Mouse (Mus musculus): ENCODE measurements around the gene Rpl10.

Gene Rpl10

GRCm38 (mm10) chrX:74270062-74270901, at the start of gene Rpl10:
Gene Rpl10 (plus strand): TSS chrX:74270812.
- DNase-seq (ENCODE audit: low read depth, low spot score) = peak; percentile 99

DNA sequence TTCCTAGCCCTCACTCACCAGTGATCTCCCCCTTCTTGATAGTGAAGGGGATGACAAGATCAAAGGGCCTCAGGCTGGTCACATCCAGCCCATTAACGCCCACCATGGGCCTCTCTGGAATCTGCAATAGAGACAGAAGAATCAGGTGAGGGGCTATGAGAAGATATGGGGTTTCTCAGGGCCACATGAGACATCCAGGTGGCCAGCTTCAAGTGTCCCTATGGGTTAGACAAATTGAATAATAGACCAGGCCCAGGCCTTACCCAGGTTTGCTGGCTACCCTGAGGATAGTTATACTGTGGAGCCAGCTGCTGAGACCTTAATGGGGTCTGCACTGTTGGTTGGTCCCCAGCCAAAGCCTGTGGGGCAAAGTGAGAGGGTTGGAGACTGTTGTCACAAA, 40.6 kb upstream of the Rpl10 start:
- no peak for DNase-seq (ENCODE audit: low read depth, low spot score)

DNA sequence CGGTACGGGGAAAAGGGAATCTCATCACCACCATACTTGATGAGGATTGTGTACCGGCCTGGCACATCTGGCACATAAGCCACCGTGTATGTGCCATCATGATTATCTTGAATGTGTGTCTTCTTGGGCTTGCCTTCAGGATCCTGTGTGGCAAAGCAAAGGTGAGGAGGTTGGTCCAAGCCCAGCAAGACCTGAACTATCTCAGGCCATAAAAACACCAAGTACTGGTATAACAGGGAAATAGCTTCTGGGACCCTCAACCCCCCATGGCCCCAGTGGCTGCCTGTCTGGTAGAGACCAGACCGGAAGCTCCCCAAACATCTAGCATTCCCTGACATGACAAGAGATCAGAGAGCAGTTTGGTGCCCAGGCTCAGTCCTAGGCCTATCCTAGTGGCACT, 37.4 kb upstream of the Rpl10 start:
- DNase-seq (ENCODE audit: low read depth, low spot score) = no peak

DNA sequence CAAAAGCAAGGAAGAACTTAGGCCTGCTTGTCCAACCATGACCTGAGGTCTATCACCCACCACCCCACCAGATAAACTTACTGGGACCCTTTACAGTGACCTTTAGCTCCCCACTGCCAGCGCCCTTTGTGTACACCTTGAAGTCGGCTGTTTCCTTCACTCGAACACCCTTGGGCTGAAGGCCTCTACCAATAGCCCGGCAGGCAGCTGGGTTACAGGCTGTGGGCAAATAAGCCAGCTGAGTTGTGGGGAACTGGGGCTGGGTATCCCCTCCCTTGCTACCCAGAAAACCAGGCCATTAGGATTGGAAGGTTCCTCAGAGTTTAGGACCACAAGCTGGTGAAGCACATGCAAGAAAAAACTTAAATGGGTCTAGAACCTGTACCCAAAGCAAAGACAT, 30.3 kb upstream of the Rpl10 start:
- no peak for DNase-seq (ENCODE audit: low read depth, low spot score)

- DNase-seq (ENCODE audit: low read depth, low spot score) = no peak
Observed at GRCm38 (mm10) chrX:74243396-74243795, 27.2 kb upstream of the Rpl10 start.

- DNase-seq (ENCODE audit: low read depth, low spot score) = peak; percentile 44
Observed at GRCm38 (mm10) chrX:74243807-74244206, 26.8 kb upstream of the Rpl10 start.

DNA sequence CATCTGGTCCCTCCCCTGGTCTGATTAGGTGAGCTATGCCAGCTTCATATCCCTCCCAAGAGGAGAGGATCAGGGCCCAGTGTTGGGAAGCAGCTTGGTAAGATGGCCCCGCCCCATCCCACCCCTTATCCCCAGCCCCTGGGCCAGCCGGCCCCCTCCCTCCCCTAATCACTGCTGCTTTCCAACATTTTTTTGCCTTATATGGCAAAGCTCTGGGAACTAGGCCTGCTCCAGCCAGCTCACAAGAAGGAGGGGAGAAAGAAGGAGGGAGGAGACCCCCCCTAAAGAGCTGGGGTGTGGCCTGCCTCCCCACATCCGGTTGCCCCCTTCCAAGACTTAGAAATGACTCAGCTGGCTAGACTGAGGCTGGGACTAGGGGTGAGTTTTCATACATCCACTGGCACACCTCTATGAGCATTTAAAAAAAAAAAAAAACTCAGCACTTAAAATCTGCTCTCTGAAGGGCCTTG, 26.0 kb upstream of the Rpl10 start:
- peak; percentile 74 for DNase-seq (ENCODE audit: low read depth, low spot score)

DNA sequence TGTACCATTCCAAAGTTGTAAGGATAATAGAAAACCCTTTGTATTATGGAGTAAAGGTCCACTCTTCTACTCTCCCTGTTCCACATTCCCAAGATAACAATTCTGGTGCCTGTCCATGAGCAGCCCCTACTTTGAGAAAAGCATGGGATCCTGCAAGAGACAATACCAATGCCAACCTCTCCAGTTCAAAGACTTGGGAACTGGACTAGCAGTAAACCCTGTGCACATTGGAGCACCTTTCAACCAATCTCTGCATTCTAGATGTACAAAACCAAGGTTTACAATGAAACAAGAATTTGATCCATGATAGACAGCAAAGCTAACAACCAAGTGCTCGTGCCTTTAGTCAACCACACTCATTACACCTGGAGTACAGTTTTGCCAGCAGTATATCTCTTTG, 25.5 kb upstream of the Rpl10 start:
- DNase-seq (ENCODE audit: low read depth, low spot score) = no peak

- peak; percentile 69 for DNase-seq (ENCODE audit: low read depth, low spot score)
Observed at GRCm38 (mm10) chrX:74245687-74246086, 24.9 kb upstream of the Rpl10 start.

DNA sequence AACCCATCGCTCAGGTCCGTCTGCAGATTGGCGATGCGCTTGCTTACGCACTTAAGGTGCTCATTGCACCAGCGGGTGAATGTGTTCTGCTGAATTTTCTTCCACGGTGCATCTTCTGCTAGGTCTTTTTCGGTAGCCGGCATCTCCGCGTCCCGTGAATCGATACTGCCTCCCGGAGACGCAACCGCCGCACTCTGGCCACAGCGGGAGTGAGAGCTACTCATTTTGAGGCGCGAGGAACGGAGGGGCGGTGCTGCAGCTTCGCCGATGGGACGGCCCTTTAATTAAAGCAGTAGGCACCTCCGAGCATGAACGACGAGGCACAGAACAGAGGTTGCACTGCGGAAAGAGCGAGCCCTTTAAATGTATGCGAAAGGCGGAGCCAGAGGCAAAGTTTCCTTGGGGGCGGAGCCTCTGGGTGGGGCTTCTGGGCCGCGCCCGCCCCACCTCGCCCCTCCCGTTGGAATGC, 24.4 kb upstream of the Rpl10 start:
- peak; percentile 94 for DNase-seq (ENCODE audit: low read depth, low spot score)

GRCm38 (mm10) chrX:74246693-74247092, 23.9 kb upstream of the Rpl10 start:
- peak; percentile 42 for DNase-seq (ENCODE audit: low read depth, low spot score)

GRCm38 (mm10) chrX:74248651-74249050, 22.0 kb upstream of the Rpl10 start:
- peak; percentile 79 for DNase-seq (ENCODE audit: low read depth, low spot score)

DNA sequence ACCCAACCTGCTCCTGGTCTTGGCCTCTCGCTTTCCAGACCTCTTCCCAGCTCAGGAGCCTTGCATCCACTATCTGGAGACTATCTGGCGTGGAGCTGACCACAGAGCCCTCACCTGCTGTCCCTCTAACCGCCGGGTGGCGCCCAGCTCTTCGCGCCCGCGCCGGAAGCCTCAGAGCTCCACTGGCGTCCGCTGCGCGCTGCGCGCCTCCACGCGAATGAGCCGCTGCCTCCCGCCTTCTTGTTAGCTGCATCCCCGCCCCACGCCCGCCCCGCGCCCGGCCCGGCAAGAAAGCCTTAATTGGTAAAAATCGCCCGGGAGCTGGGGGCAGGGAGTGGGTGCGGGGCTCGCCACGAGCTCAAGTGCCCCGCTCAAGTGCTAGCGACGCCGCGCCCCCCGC, 21.0 kb upstream of the Rpl10 start, which contains the start of gene Flna:
Gene Flna, minus strand, starts transcription at position 206 of the 400 bp plus-strand sequence.
- peak; percentile 24 for DNase-seq (ENCODE audit: low read depth, low spot score)

DNA sequence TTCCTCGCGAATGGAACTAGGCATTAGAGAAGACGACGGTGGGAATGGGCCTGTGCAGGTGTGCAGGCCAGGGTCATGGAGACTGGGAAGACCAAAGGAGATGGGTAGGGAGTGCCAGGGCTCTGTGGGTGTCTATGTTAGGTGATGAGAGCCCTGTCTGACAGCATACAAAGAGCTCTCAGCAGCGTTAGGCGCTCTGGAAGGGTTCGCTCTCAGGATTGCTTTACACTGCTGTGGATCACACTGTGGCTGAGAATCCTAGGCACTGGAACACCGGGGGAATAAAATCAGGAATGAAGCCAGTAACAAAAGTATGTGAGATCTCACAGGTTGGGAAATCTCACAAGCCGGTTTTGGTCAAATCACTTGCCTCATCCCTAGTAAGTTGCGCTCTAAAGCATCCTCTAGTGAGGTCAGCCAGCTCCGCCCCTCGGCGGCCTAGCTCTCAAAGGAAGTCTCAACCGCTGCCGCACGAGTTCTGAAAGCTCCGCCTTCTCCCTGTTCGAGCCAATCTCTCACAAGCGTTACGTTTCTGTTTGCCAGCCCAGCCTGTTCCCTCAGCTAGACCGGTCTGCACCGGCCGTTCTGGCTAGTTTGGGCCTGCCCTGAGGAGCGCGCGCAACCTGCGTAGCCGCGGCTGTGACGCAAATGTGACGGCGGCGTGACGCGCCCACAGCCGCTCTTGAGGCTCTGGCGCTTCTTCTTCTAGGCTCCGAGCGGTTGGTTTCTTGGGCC, 16.3 kb upstream of the Rpl10 start, which contains the start of gene Emd:
Gene Emd, plus strand, starts transcription at position 535 of the 735 bp plus-strand sequence.
- DNase-seq (ENCODE audit: low read depth, low spot score) = peak; percentile 95

GRCm38 (mm10) chrX:74254888-74255565, 15.6 kb upstream of the Rpl10 start:
- DNase-seq (ENCODE audit: low read depth, low spot score) = no peak

DNA sequence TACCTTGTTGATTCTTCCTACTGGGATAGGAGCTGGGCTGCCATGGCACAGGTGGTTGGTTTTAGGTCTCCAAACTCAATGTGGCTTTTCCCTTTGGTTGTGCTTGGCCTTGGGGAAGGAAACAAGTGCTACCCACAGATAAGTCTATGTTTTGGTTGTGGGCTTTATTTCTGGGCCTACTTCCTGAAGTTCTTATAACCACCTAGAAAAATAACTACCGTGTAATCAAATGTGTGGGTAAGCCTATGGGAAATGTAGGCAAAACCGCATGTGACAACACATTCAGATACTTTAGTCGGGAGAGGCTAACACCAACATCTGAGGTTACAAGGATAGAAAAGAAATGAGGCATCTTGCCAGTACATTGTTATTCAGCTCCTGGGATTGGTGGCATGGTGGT, 12.9 kb upstream of the Rpl10 start:
- DNase-seq (ENCODE audit: low read depth, low spot score) = no peak

DNA sequence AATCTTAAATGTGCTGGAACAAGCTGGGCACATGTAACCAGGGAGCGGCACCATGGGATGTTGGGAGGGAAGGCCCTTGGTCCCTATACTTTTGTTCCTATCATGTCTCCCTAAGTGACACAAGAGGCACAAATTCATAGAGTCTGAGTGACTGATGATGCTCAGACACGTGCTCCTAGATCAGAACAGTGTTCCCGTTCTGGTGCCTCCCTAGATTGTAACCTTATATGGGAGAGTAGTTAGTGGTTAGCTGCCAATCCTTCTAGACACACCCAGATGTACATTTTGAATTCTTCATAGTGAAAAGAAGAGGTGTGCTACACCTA, 913 bp upstream of the Rpl10 start:
- DNase-seq (ENCODE audit: low read depth, low spot score) = no peak

DNA sequence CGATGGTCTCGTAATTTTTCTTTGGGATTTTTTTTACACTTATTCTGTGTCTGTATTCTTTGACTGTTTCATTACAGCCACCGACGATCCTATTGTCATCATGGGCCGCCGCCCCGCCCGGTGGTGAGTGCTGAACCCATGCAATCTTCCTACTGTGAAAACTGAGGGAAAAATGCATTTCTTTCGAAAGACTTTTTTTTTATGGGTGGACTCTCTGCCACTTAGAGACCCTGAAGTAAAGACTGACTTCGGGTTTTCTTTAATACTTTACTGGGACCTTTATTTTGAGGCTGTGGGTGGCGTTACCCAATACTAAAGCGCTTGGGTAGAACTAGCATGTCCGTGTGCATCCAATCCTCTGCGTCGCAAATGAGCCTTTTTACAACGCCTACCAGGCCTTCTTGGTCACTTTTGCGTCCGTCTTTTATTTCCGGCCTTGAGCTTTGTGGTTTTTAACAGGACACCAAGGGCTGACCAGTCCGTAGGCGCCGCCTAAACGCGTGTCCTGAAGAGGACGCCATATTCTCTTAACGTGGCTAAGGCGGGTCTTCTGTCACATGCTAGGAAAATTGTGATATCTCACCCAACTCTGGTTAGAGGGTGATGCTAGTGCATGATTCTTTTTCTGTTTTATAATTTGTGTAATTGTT, 415 bp downstream of the Rpl10 start:
- peak; percentile 32 for DNase-seq (ENCODE audit: low read depth, low spot score)

GRCm38 (mm10) chrX:74273422-74274322, 3.1 kb downstream of the Rpl10 start:
- DNase-seq (ENCODE audit: low read depth, low spot score) = peak; percentile 28

GRCm38 (mm10) chrX:74277916-74278315, 7.3 kb downstream of the Rpl10 start:
- DNase-seq (ENCODE audit: low read depth, low spot score) = no peak
